Mouse (Mus musculus) MEL (cell line): ENCODE results near the gene Nprl3. TPM values are rescaled to one million over a fixed set of nuclear protein-coding genes. Genes with fewer than 3 reads are reported as not detected.

Experiments
- DNase-seq: peaks from one replicate; pipeline ENCODE4 v3.0.0; 2011; ENCODE audit warnings: low read depth, low spot score
- H3K27ac ChIP-seq: 2 replicates; pipeline ENCODE4 v1.5.1; 2012; ENCODE audit warnings: low read depth, mild to moderate bottlenecking, control low read depth, low read length, moderate library complexity; ENCODE audit not compliant: control insufficient read depth
- H3K27me3 ChIP-seq, 2 experiments: fragments of 150-350 bp in 1 of 2; sonication (generic) in 1 of 2; 2 replicates each; pipeline ENCODE4 v1.6.1; 2012; ENCODE audit warnings: low read length in 2 of 2, mild to moderate bottlenecking in 2 of 2, improper control_type of control experiment in 1 of 2, moderate library complexity in 1 of 2; ENCODE audit not compliant: insufficient read depth in 2 of 2, control insufficient read depth in 1 of 2
- H3K36me3 ChIP-seq, 2 experiments: 2 replicates each; pipeline ENCODE4 v1.6.1; 2012 to 2014; ENCODE audit warnings: low read length in 2 of 2, improper control_type of control experiment in 1 of 2, inconsistent platforms in 1 of 2, mild to moderate bottlenecking in 1 of 2; ENCODE audit not compliant: insufficient read depth in 2 of 2, control insufficient read depth in 1 of 2
- H3K4me1 ChIP-seq, 2 experiments: fragments of 150-350 bp in 1 of 2; sonication (generic) in 1 of 2; 2 replicates each; pipeline ENCODE4 v1.6.1; 2012; ENCODE audit warnings: low read length in 2 of 2, improper control_type of control experiment in 1 of 2, mild to moderate bottlenecking in 1 of 2; ENCODE audit not compliant: insufficient read depth in 2 of 2, control insufficient read depth in 1 of 2
- H3K4me3 ChIP-seq, 2 experiments: fragments of 150-350 bp in 1 of 2; sonication (generic) in 1 of 2; 2 replicates each; pipeline ENCODE4 v1.5.1; 2012; ENCODE audit warnings: low read depth in 2 of 2, low read length in 2 of 2, mild to moderate bottlenecking in 2 of 2, moderate library complexity in 2 of 2, control low read depth in 1 of 2, improper control_type of control experiment in 1 of 2; ENCODE audit not compliant: control insufficient read depth in 1 of 2, insufficient read depth in 1 of 2
- H3K79me2 ChIP-seq: 2 replicates; pipeline ENCODE4 v1.6.1; 2012; ENCODE audit warnings: mild to moderate bottlenecking, low read length, moderate library complexity; ENCODE audit not compliant: control insufficient read depth, poor library complexity, insufficient read depth
- H3K9ac ChIP-seq: 2 replicates; pipeline ENCODE4 v1.6.1; 2012; ENCODE audit warnings: low read depth, mild to moderate bottlenecking, control low read depth, low read length, moderate library complexity; ENCODE audit not compliant: control insufficient read depth, poor library complexity, severe bottlenecking
- H3K9me3 ChIP-seq: fragments of 150-350 bp; sonication (generic); replicated peaks from 2 replicates; pipeline ENCODE4 v1.6.1; 2012; ENCODE audit warnings: mild to moderate bottlenecking, low read length, improper control_type of control experiment, moderate library complexity; ENCODE audit not compliant: insufficient read depth
- BHLHE40 ChIP-seq: IDR thresholded peaks from 2 replicates; pipeline ENCODE4 v1.6.1; 2012; ENCODE audit warnings: low read depth, mild to moderate bottlenecking, inconsistent platforms, low read length, improper control_type of control experiment, borderline replicate concordance
- CHD1 ChIP-seq: IDR thresholded peaks from 2 replicates; pipeline ENCODE4 v1.6.1; 2012; ENCODE audit warnings: low read depth, mild to moderate bottlenecking, inconsistent platforms, low read length, improper control_type of control experiment
- ELF1 ChIP-seq: IDR thresholded peaks from 2 replicates; pipeline ENCODE4 v1.6.1; 2014; ENCODE audit warnings: low read depth, mild to moderate bottlenecking, inconsistent platforms, low read length, improper control_type of control experiment, moderate library complexity
- EP300 ChIP-seq, 2 experiments: IDR thresholded peaks; 2 replicates each; pipeline ENCODE4 v1.6.1; 2011; ENCODE audit warnings: improper control_type of control experiment in 2 of 2, low read length in 2 of 2, low read depth in 1 of 2, mild to moderate bottlenecking in 1 of 2
- GABPA ChIP-seq: IDR thresholded peaks from 2 replicates; pipeline ENCODE4 v1.6.1; 2012; ENCODE audit warnings: low read depth, mild to moderate bottlenecking, inconsistent platforms, low read length, improper control_type of control experiment, moderate library complexity
- GATA1 ChIP-seq: IDR thresholded peaks from 2 replicates; pipeline ENCODE4 v1.6.1; 2011; ENCODE audit warnings: low read depth, low read length, improper control_type of control experiment
- HCFC1 ChIP-seq: IDR thresholded peaks from 2 replicates; pipeline ENCODE4 v1.6.1; 2012; ENCODE audit warnings: low read depth, mild to moderate bottlenecking, inconsistent platforms, low read length, improper control_type of control experiment, moderate library complexity
- JUND ChIP-seq: IDR thresholded peaks from 2 replicates; pipeline ENCODE4 v1.6.1; 2011; ENCODE audit warnings: low read depth, mild to moderate bottlenecking, improper control_type of control experiment, low read length
- MAX ChIP-seq: IDR thresholded peaks from 2 replicates; pipeline ENCODE4 v1.6.1; 2011; ENCODE audit warnings: low read length, improper control_type of control experiment
- MEF2A ChIP-seq: IDR thresholded peaks from 2 replicates; pipeline ENCODE4 v1.6.1; 2014; ENCODE audit warnings: low read depth, mild to moderate bottlenecking, inconsistent platforms, low read length, improper control_type of control experiment; ENCODE audit not compliant: poor library complexity, insufficient replicate concordance, severe bottlenecking; ENCODE audit errors: extremely low read depth
- MXI1 ChIP-seq: IDR thresholded peaks from 2 replicates; pipeline ENCODE4 v1.6.1; 2011; ENCODE audit warnings: mild to moderate bottlenecking, low read depth, low read length, improper control_type of control experiment
- MYB ChIP-seq: IDR thresholded peaks from 2 replicates; pipeline ENCODE4 v1.6.1; 2011; ENCODE audit warnings: mild to moderate bottlenecking, low read depth, low read length, improper control_type of control experiment
- MYC ChIP-seq: IDR thresholded peaks from 2 replicates; pipeline ENCODE4 v1.6.1; 2011; ENCODE audit warnings: low read depth, mild to moderate bottlenecking, low read length, improper control_type of control experiment, moderate library complexity
- NELFE ChIP-seq: IDR thresholded peaks from 2 replicates; pipeline ENCODE4 v1.6.1; 2011; ENCODE audit warnings: low read depth, low read length, improper control_type of control experiment
- NRF1 ChIP-seq: IDR thresholded peaks from 2 replicates; pipeline ENCODE4 v1.6.1; 2014; ENCODE audit warnings: low read depth, mild to moderate bottlenecking, inconsistent platforms, low read length, improper control_type of control experiment, moderate library complexity; ENCODE audit not compliant: poor library complexity, insufficient read depth, severe bottlenecking
- POLR2AphosphoS5 ChIP-seq: IDR thresholded peaks from 2 replicates; pipeline ENCODE4 v1.6.1; 2012; ENCODE audit warnings: low read depth, borderline replicate concordance, mild to moderate bottlenecking, inconsistent platforms, low read length, moderate library complexity, mixed read lengths
- RAD21 ChIP-seq: IDR thresholded peaks from 2 replicates; pipeline ENCODE4 v1.6.1; 2011; ENCODE audit warnings: mild to moderate bottlenecking, low read depth, low read length, improper control_type of control experiment
- RCOR1 ChIP-seq: IDR thresholded peaks from 2 replicates; pipeline ENCODE4 v1.6.1; 2012; ENCODE audit warnings: low read depth, mild to moderate bottlenecking, inconsistent platforms, low read length, improper control_type of control experiment
- SMC3 ChIP-seq: IDR thresholded peaks from 2 replicates; pipeline ENCODE4 v1.6.1; 2011; ENCODE audit warnings: low read depth, low read length, improper control_type of control experiment
- TAL1 ChIP-seq: IDR thresholded peaks from 2 replicates; pipeline ENCODE4 v1.6.1; 2012; ENCODE audit warnings: mild to moderate bottlenecking, inconsistent platforms, low read length, moderate library complexity, mixed read lengths
- TBP ChIP-seq: IDR thresholded peaks from 2 replicates; pipeline ENCODE4 v1.8.0; 2011; ENCODE audit warnings: low read depth, low read length, improper control_type of control experiment
- TCF12 ChIP-seq: IDR thresholded peaks from 2 replicates; pipeline ENCODE4 v1.6.1; 2014; ENCODE audit warnings: low read depth, mild to moderate bottlenecking, inconsistent platforms, low read length, improper control_type of control experiment, moderate library complexity
- UBTF ChIP-seq: IDR thresholded peaks from 2 replicates; pipeline ENCODE4 v1.6.1; 2012; ENCODE audit warnings: low read depth, mild to moderate bottlenecking, inconsistent platforms, low read length, improper control_type of control experiment, moderate library complexity, borderline replicate concordance; ENCODE audit not compliant: insufficient read depth
- USF1 ChIP-seq: IDR thresholded peaks from 2 replicates; pipeline ENCODE4 v1.6.1; 2014; ENCODE audit warnings: low read depth, mild to moderate bottlenecking, inconsistent platforms, low read length, improper control_type of control experiment, moderate library complexity
- ZC3H11A ChIP-seq: IDR thresholded peaks from 2 replicates; pipeline ENCODE4 v1.6.1; 2012; ENCODE audit warnings: low read depth, mild to moderate bottlenecking, inconsistent platforms, low read length, improper control_type of control experiment
- ZKSCAN1 ChIP-seq: IDR thresholded peaks from 2 replicates; pipeline ENCODE4 v1.6.1; 2012; ENCODE audit warnings: low read depth, mild to moderate bottlenecking, inconsistent platforms, low read length, improper control_type of control experiment, moderate library complexity
- ZMIZ1 ChIP-seq: IDR thresholded peaks from 2 replicates; pipeline ENCODE4 v1.6.1; 2012; ENCODE audit warnings: low read depth, mild to moderate bottlenecking, inconsistent platforms, low read length, improper control_type of control experiment, moderate library complexity
- polyA plus RNA-seq, 2 experiments: library from polyadenylated mRNA; stranded (reverse) in 1 of 2; unstranded in 1 of 2; fragments of >175 nt in 1 of 2; fragments of >200 nt in 1 of 2; gene quantifications; 2 replicates each; pipeline versions ENCODE4 v1.2.1 to v1.2.4; 2012; ENCODE audit warnings: low replicate concordance in 2 of 2, low read depth in 1 of 2; ENCODE audit not compliant: insufficient read length in 2 of 2, insufficient read depth in 1 of 2, missing spikeins in 1 of 2
- total RNA-seq: library from RNA; depleted of rRNA; stranded (reverse); fragments of 300-350 nt; gene quantifications from 2 replicates; pipeline ENCODE4 v1.2.3, GENCODE M21; 2012

The Nprl3 gene
- total and polyA plus RNA-seq, 3 experiments: 14.1 to 18.4 TPM; not detected in 1

GRCm38 (mm10) chr11:32220607-32221224 lies 46.8 kb downstream of the Nprl3 start:
- TF ChIP-seq EP300 (IDR thresholded peaks at IDR 0.05; ENCODE audit: low read depth in 1 of 2, low read length in 2 of 2) (no peak), MYC (no peak), MEF2A (no peak), ZC3H11A (no peak), TAL1 (no peak), ZKSCAN1 (no peak), SMC3 (no peak), UBTF (no peak), CHD1 (no peak), ELF1 (no peak), USF1 (no peak)
- Histone ChIP-seq H3K4me3 (peak overlapping the region in 1 of 2 experiments; percentile 60; a peak in 2 of 4 replicates), H3K36me3 (peaks cover 0 to 9% of the 10 kb centered on the region in 2 experiments; a peak in 2 of 4 replicates), H3K4me1 (peaks cover 7 to 17% of the 10 kb centered on the region in 2 experiments), H3K9me3 (no peaks in the 10 kb centered on the region), H3K79me2 (peaks cover 3% of the 10 kb centered on the region; the same call in 1 of the 2 replicates), H3K27ac (no peak overlapping the region), H3K9ac (no peak overlapping the region), H3K27me3 (peaks cover 10 to 14% of the 10 kb centered on the region in 2 experiments)
- DNase-seq: peak; percentile 49

GRCm38 (mm10) chr11:32219287-32219686 lies 48.2 kb downstream of the Nprl3 start:
- TF ChIP-seq MXI1 (no peak), TCF12 (no peak), SMC3 (no peak), TBP (no peak), POLR2AphosphoS5 (no peak), ELF1 (no peak), MYB (no peak), RAD21 (no peak), BHLHE40 (no peak), MAX (no peak), GABPA (no peak), GATA1 (no peak), NELFE (no peak), NRF1 (no peak), JUND (no peak), ZMIZ1 (no peak), TAL1 (no peak), MYC (no peak), RCOR1 (no peak), HCFC1 (no peak)
- peaks cover 0 to 4% of the 10 kb centered on the region in 2 experiments; a peak in 1 of 4 replicates for H3K4me1 ChIP-seq
- H3K27ac ChIP-seq: no peak overlapping the region
- H3K27me3 ChIP-seq: peaks cover 10 to 14% of the 10 kb centered on the region in 2 experiments
- peaks cover 3% of the 10 kb centered on the region; the same call in 1 of the 2 replicates for H3K79me2 ChIP-seq
- H3K9me3 ChIP-seq: no peaks in the 10 kb centered on the region
- H3K9ac ChIP-seq: no peak overlapping the region
- no peaks in the 10 kb centered on the region for H3K36me3 ChIP-seq
- no peak for DNase-seq
- H3K4me3 ChIP-seq: no peak overlapping the region
